Mouse (Mus musculus): ENCODE measurements around the gene Map4k1.

DNA sequence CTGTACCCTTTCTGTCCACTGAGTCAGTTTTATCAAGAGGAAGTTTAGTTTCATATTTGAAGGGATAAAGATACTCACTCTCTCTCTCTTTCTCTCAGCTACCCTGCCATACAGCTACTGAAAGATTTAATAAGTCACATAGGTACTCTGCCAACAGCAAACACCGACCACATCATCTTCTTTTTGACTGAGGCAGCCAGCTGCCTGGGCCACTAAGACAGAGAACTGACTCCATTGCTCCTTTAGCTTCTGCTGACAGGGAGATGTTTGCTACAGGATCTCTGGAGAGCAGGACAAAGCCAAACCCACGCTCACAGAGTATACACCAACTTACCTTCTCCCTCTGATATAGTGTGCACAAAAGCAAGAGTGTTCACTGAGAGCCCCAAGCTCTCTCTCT lies 32.6 kb upstream of the Map4k1 start:
- TF ChIP-seq CTCF (conservative IDR thresholded peaks at IDR 0.05; ENCODE audit: low read length) (no peak), NANOG (IDR thresholded peaks at IDR 0.05; ENCODE audit: borderline replicate concordance, low read length) (no peak), POU5F1 (IDR thresholded peaks at IDR 0.05; ENCODE audit: borderline replicate concordance, low read length) (no peak)

Data from E14TG2a.4 (cell line).